Mouse (Mus musculus): ENCODE measurements around the gene Fam173b. TPM values are rescaled to one million over a fixed set of nuclear protein-coding genes. Genes with fewer than 3 reads are reported as not detected.

Fam173b gene
- total and polyA plus RNA-seq, 2 experiments from 2014 or later: 7.0 to 10.7 TPM

- H3K4me1 ChIP-seq (ENCODE audit: insufficient read depth): peaks cover 12% of the 10 kb centered on the region; the same call in 1 of the 2 replicates
- no peak for TF ChIP-seq CTCF (IDR thresholded peaks at IDR 0.05; ENCODE audit: low read depth)
- H3K9me3 ChIP-seq (ENCODE audit: low read length): no peaks in the 10 kb centered on the region
- H3K4me3 ChIP-seq (ENCODE audit: low read depth, low read length): no peak overlapping the region
- no peaks in the 10 kb centered on the region for H3K27me3 ChIP-seq (ENCODE audit: insufficient read depth, low read length)
- DNase-seq (no peak), ATAC-seq (no peak)
- no peak overlapping the region for H3K27ac ChIP-seq (ENCODE audit: low read depth, low read length)
- 76% methylated on average over 12 of the region's 12 CpGs for WGBS
- H3K4me2 ChIP-seq (ENCODE audit: low read depth): no peak overlapping the region
- H3K36me3 ChIP-seq (ENCODE audit: insufficient read depth): no peaks in the 10 kb centered on the region
- H3K9ac ChIP-seq: no peak overlapping the region
Measured at GRCm38 (mm10) chr15:31631396-31631858, 29.8 kb downstream of the Fam173b start.

GRCm38 (mm10) chr15:31632478-31632877 lies 30.8 kb downstream of the Fam173b start:
- no peak overlapping the region for H3K4me3 ChIP-seq (ENCODE audit: low read depth, low read length)
- H3K36me3 ChIP-seq (ENCODE audit: insufficient read depth): no peaks in the 10 kb centered on the region
- no peak overlapping the region for H3K9ac ChIP-seq
- 88% methylated on average over 4 of the region's 4 CpGs for WGBS
- no peaks in the 10 kb centered on the region for H3K27me3 ChIP-seq (ENCODE audit: insufficient read depth, low read length)
- ATAC-seq (no peak), DNase-seq (no peak)
- no peaks in the 10 kb centered on the region for H3K9me3 ChIP-seq (ENCODE audit: low read length)
- H3K4me1 ChIP-seq (ENCODE audit: insufficient read depth): peaks cover 9% of the 10 kb centered on the region; the same call in 1 of the 2 replicates
- H3K27ac ChIP-seq (ENCODE audit: low read depth, low read length): no peak overlapping the region
- TF ChIP-seq CTCF (IDR thresholded peaks at IDR 0.05; ENCODE audit: low read depth): no peak
- no peak overlapping the region for H3K4me2 ChIP-seq (ENCODE audit: low read depth)

DNA sequence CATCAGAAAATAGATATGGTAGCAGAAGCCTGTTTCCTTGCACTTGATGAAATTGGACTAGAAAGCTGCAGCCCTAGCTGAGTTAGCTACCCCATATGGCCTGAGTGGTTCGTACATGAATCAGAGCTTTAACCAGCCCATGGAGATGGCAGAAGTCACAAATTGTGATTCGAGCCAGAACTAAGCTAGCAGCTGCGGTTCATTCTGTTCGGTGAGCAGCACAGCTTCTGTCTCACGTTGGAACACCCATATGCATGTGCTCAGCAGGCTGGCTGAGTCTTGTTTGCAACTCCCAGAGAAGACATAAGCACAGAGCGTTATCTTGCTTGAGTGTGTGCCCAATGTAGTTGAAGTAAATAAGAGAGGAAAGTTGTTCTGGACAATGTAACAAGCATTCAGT lies 32.9 kb downstream of the Fam173b start:
- 58% methylated on average over 6 of the region's 6 CpGs for WGBS
- no peak overlapping the region for H3K27ac ChIP-seq (ENCODE audit: low read depth, low read length)
- no peak overlapping the region for H3K4me2 ChIP-seq (ENCODE audit: low read depth)
- no peaks in the 10 kb centered on the region for H3K9me3 ChIP-seq (ENCODE audit: low read length)
- ATAC-seq (peak; percentile 94), DNase-seq (peak; percentile 90)
- no peaks in the 10 kb centered on the region for H3K27me3 ChIP-seq (ENCODE audit: insufficient read depth, low read length)
- TF ChIP-seq CTCF (IDR thresholded peaks at IDR 0.05; ENCODE audit: low read depth): 0 out of 2 replicates have a peak, but pooled peaks have one; percentile 6
- no peak overlapping the region for H3K4me3 ChIP-seq (ENCODE audit: low read depth, low read length)
- H3K4me1 ChIP-seq (ENCODE audit: insufficient read depth): no peaks in the 10 kb centered on the region
- no peak overlapping the region for H3K9ac ChIP-seq
- no peaks in the 10 kb centered on the region for H3K36me3 ChIP-seq (ENCODE audit: insufficient read depth)

- WGBS: 78% methylated on average over 9 of the region's 9 CpGs
- TF ChIP-seq CTCF (IDR thresholded peaks at IDR 0.05; ENCODE audit: low read depth): no peak
- no peak overlapping the region for H3K9ac ChIP-seq
Measured at GRCm38 (mm10) chr15:31636091-31636595, 34.5 kb downstream of the Fam173b start.

DNA sequence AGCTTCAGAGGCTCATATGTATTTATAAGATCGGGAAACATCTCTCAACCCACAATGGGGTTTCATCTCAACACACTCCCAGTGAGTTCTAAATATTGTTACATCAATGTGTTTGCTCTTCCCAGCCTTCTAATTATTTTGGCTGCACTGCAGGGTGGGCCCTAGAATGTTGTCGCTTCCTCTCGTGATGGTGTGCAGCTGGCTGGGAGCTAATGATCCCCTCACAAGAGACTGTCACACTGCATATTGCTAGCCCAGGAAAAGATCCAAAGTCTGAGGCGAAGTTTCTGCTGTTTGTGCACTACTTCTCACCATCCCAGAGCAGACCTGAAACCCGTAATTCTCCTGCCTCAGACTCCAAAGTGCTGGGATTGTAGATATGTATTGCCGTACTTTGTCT lies 45.6 kb downstream of the Fam173b start:
- no peak overlapping the region for H3K9ac ChIP-seq
- H3K4me1 ChIP-seq (ENCODE audit: insufficient read depth): no peaks in the 10 kb centered on the region
- no peaks in the 10 kb centered on the region for H3K27me3 ChIP-seq (ENCODE audit: insufficient read depth, low read length)
- no peak overlapping the region for H3K4me2 ChIP-seq (ENCODE audit: low read depth)
- no peak overlapping the region for H3K27ac ChIP-seq (ENCODE audit: low read depth, low read length)
- WGBS: 75% methylated on average over 6 of the region's 6 CpGs
- H3K4me3 ChIP-seq (ENCODE audit: low read depth, low read length): no peak overlapping the region
- TF ChIP-seq CTCF (IDR thresholded peaks at IDR 0.05; ENCODE audit: low read depth): no peak
- H3K9me3 ChIP-seq (ENCODE audit: low read length): no peaks in the 10 kb centered on the region
- no peaks in the 10 kb centered on the region for H3K36me3 ChIP-seq (ENCODE audit: insufficient read depth)
- ATAC-seq: no peak
- no peak for DNase-seq

More at GRCm38 (mm10) chr15:31636091-31636595, 34.5 kb downstream of the Fam173b start:
- H3K27ac ChIP-seq (ENCODE audit: low read depth, low read length): no peak overlapping the region
- no peaks in the 10 kb centered on the region for H3K27me3 ChIP-seq (ENCODE audit: insufficient read depth, low read length)
- DNase-seq (no peak), ATAC-seq (no peak)
- no peak overlapping the region for H3K4me2 ChIP-seq (ENCODE audit: low read depth)
- no peaks in the 10 kb centered on the region for H3K36me3 ChIP-seq (ENCODE audit: insufficient read depth)
- no peaks in the 10 kb centered on the region for H3K9me3 ChIP-seq (ENCODE audit: low read length)
- H3K4me1 ChIP-seq (ENCODE audit: insufficient read depth): no peaks in the 10 kb centered on the region
- no peak overlapping the region for H3K4me3 ChIP-seq (ENCODE audit: low read depth, low read length)

DNA sequence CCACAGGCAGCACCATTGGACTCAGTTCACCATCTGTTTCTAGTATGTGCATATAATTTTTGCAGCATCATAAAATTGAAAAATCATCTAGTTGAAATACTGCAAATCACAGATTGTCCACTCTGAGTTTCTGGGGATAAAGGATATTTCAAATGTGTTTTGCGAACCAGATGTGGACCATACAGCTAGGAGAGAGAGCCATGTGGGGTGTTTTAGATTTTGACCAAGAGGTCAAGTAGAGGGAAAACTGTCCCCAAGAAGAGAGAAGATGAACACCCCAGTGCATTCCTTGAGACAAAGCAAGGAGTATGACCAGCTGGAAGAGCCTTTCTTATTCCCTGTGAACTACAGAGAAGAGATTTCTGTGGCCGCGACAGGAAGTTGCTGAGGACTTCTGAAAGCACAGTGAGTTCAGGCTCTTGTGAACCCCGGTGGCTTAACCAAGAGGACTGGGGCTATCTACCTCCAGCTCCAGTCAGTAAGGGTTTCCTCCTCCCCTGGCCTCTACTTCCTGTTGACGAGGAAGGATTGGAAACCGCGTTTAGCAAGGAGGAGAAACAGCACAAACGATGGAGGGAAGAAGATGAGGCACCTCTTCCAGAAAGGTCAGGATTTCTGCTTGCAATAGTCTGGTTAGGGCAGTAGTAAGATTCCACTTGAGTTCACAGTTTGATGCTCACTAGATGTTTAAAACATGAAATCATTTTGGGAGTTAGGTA lies 46.4 kb downstream of the Fam173b start:
- Histone ChIP-seq H3K36me3 (ENCODE audit: insufficient read depth) (no peaks in the 10 kb centered on the region), H3K4me3 (ENCODE audit: low read depth, low read length) (no peak overlapping the region), H3K4me2 (ENCODE audit: low read depth) (no peak overlapping the region), H3K27me3 (ENCODE audit: insufficient read depth, low read length) (no peaks in the 10 kb centered on the region), H3K9ac (no peak overlapping the region), H3K27ac (ENCODE audit: low read depth, low read length) (no peak overlapping the region), H3K9me3 (ENCODE audit: low read length) (no peaks in the 10 kb centered on the region), H3K4me1 (ENCODE audit: insufficient read depth) (no peaks in the 10 kb centered on the region)
- DNase-seq (no peak), ATAC-seq (no peak)
- TF ChIP-seq CTCF (IDR thresholded peaks at IDR 0.05; ENCODE audit: low read depth): no peak
- 87% methylated on average over 8 of the region's 8 CpGs for WGBS

- 93% methylated on average over 12 of the region's 12 CpGs for WGBS
- H3K4me1 ChIP-seq (ENCODE audit: insufficient read depth): no peaks in the 10 kb centered on the region
- DNase-seq: no peak
- H3K27ac ChIP-seq (ENCODE audit: low read depth, low read length): no peak overlapping the region
- H3K4me3 ChIP-seq (ENCODE audit: low read depth, low read length): no peak overlapping the region
- H3K9me3 ChIP-seq (ENCODE audit: low read length): no peaks in the 10 kb centered on the region
- H3K27me3 ChIP-seq (ENCODE audit: insufficient read depth, low read length): no peaks in the 10 kb centered on the region
- no peak overlapping the region for H3K4me2 ChIP-seq (ENCODE audit: low read depth)
- H3K36me3 ChIP-seq (ENCODE audit: insufficient read depth): no peaks in the 10 kb centered on the region
- no peak overlapping the region for H3K9ac ChIP-seq
- no peak for ATAC-seq
- TF ChIP-seq CTCF (IDR thresholded peaks at IDR 0.05; ENCODE audit: low read depth): no peak
Measured at GRCm38 (mm10) chr15:31649691-31650090, 48.0 kb downstream of the Fam173b start.
